Mouse (Mus musculus) liver, adult 2 months (tissue): ENCODE measurements around the gene Dlg1.

Source experiments
- CTCF ChIP-seq: fragments of 200-500 bp; IDR thresholded peaks from 2 replicates; pipeline ENCODE4 v1.5.1; 2011; ENCODE audit warnings: low read depth, low read length, control low read depth
- POLR2A ChIP-seq: fragments of 200-500 bp; IDR thresholded peaks from 2 replicates; pipeline ENCODE4 v1.6.1; 2011; ENCODE audit warnings: low read length, control low read depth; ENCODE audit not compliant: insufficient read depth; ENCODE audit errors: extremely low read depth

GRCm38 (mm10) chr16:31766298-31766697 is 103.1 kb downstream of the Dlg1 start:
- no peak for TF ChIP-seq CTCF
- TF ChIP-seq POLR2A, result no peak
